Mouse (Mus musculus) embryonic facial prominence, embryonic 14.5 days (tissue): ENCODE data around the gene Trim31. TPM values are rescaled to one million over a fixed set of nuclear protein-coding genes. Genes with fewer than 3 reads are reported as not detected.
A peak's percentile ranks its signal among the peaks of the same experiment; 100 is the strongest.

Experiments used
- ATAC-seq: fragments of 200-750 bp; cut with Nextera tagmentation; 2 replicates; pipeline ENCODE4 v1.8.0; 2017; ENCODE audit warnings: low read depth, moderate number of reproducible peaks, moderate TSS enrichment
- DNase-seq: peaks from one replicate; pipeline ENCODE4 v3.0.0-alpha.2; 2015; ENCODE audit warnings: low spot score
- H3K27ac ChIP-seq: fragments of 300-500 bp; sonication (generic); replicated peaks from 2 replicates; pipeline ENCODE4 v1.5.1; 2014; ENCODE audit warnings: low read depth, mild to moderate bottlenecking, low read length, moderate library complexity
- H3K27me3 ChIP-seq: fragments of 300-500 bp; sonication (generic); replicated peaks from 2 replicates; pipeline ENCODE4 v1.6.1; 2014; ENCODE audit warnings: low read length; ENCODE audit not compliant: control insufficient read depth, insufficient read depth
- H3K36me3 ChIP-seq: fragments of 300-500 bp; sonication (generic); 2 replicates; pipeline ENCODE4 v1.6.1; 2014; ENCODE audit warnings: low read length, mixed read lengths; ENCODE audit not compliant: control insufficient read depth, insufficient read depth
- H3K4me1 ChIP-seq: fragments of 300-500 bp; sonication (generic); 2 replicates; pipeline ENCODE4 v1.6.1; 2014; ENCODE audit warnings: antibody characterized with exemption, low read length; ENCODE audit not compliant: control insufficient read depth, insufficient read depth
- H3K4me2 ChIP-seq: fragments of 300-500 bp; sonication (generic); 2 replicates; pipeline ENCODE4 v1.6.1; 2014; ENCODE audit warnings: low read depth, mild to moderate bottlenecking, low read length, moderate library complexity, mixed read lengths
- H3K4me3 ChIP-seq: fragments of 300-500 bp; sonication (generic); 2 replicates; pipeline ENCODE4 v1.5.1; 2014; ENCODE audit warnings: low read depth, mild to moderate bottlenecking, low read length
- H3K9ac ChIP-seq: fragments of 300-500 bp; sonication (generic); 2 replicates; pipeline ENCODE4 v1.6.1; 2014; ENCODE audit warnings: low read depth, mild to moderate bottlenecking, low read length, moderate library complexity, mixed read lengths
- H3K9me3 ChIP-seq: fragments of 300-500 bp; sonication (generic); 2 replicates; pipeline ENCODE4 v1.6.1; 2016; ENCODE audit warnings: low read length; ENCODE audit not compliant: control insufficient read depth
- WGBS: fragments of 180-500 bp; shearing (Covaris S2); extraction: QIAGEN DNeasy Blood & Tissue Kit; methylation state at CpG from one replicate; pipeline ENCODE4 v1.1.7; 2014; 5-methylcytosine and 5-hydroxymethylcytosine counted together
- polyA plus RNA-seq: library from polyadenylated mRNA; unstranded; fragments of >200 nt; fragmentation: Nextera tagmentation; extraction: Ambion mirVana; gene quantifications from 2 replicates; pipeline ENCODE4 v1.2.1, GENCODE M21; 2014

Gene Trim31
- polyA plus RNA-seq, 1 experiment from 2014 or later: not detected

GRCm38 (mm10) chr17:36927496-36928120 is 29.7 kb downstream of the Trim31 start:
- Histone ChIP-seq H3K4me2 (no peak overlapping the region), H3K27me3 (no peaks in the 10 kb centered on the region), H3K27ac (no peak overlapping the region), H3K36me3 (no peaks in the 10 kb centered on the region), H3K9me3 (no peaks in the 10 kb centered on the region), H3K9ac (no peak overlapping the region), H3K4me1 (no peaks in the 10 kb centered on the region), H3K4me3 (no peak overlapping the region)
- 46% methylated on average over 10 of the region's 10 CpGs for WGBS
- ATAC-seq (no peak), DNase-seq (no peak)

DNA sequence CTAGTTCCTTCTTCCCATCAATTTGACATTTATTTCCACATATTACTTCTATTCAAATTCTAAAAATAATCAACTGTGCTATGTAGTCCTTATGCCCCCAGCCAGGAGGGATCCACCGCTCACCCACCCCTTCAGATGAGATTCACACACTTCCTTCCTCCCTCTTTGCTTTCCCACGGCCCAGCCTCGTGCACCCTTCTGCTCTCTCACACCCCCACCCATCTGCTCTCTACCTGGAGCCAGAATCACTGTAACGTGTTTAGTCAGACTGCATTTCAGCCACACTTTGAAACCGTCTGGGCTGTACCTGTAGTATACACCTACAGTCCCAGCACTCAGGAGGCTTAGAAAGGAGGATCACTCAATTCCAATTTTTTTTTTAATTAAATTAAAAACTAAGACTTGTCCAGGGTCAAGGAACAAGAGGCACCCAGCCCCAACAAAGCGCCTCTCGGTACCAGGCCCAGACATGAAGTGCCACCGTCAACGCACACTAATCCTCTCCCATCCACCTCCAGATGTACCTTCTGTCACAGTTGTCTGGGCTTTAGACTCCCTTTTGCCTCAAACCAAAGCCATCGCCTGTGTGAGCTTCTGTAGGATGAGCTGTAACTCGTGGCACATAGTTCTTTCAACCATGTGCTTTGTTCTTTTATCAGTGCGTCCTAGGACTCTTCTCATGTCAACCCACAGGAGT is 31.5 kb downstream of the Trim31 start:
- Histone ChIP-seq H3K4me1 (no peaks in the 10 kb centered on the region), H3K9ac (no peak overlapping the region), H3K9me3 (no peaks in the 10 kb centered on the region), H3K4me3 (no peak overlapping the region), H3K27ac (no peak overlapping the region), H3K36me3 (no peaks in the 10 kb centered on the region), H3K27me3 (no peaks in the 10 kb centered on the region), H3K4me2 (no peak overlapping the region)
- ATAC-seq: no peak
- 72% methylated on average over 12 of the region's 12 CpGs for WGBS
- no peak for DNase-seq

- no peak overlapping the region for H3K9ac ChIP-seq
- H3K27me3 ChIP-seq: no peaks in the 10 kb centered on the region
- no peak overlapping the region for H3K4me2 ChIP-seq
- no peaks in the 10 kb centered on the region for H3K9me3 ChIP-seq
- no peak for ATAC-seq
- no peak overlapping the region for H3K27ac ChIP-seq
- no peak overlapping the region for H3K4me3 ChIP-seq
- no peaks in the 10 kb centered on the region for H3K4me1 ChIP-seq
- WGBS: 77% methylated on average over 6 of the region's 6 CpGs
- no peaks in the 10 kb centered on the region for H3K36me3 ChIP-seq
- DNase-seq: no peak
These were observed 32.3 kb downstream of the Trim31 start for GRCm38 (mm10) chr17:36930233-36930632.

DNA sequence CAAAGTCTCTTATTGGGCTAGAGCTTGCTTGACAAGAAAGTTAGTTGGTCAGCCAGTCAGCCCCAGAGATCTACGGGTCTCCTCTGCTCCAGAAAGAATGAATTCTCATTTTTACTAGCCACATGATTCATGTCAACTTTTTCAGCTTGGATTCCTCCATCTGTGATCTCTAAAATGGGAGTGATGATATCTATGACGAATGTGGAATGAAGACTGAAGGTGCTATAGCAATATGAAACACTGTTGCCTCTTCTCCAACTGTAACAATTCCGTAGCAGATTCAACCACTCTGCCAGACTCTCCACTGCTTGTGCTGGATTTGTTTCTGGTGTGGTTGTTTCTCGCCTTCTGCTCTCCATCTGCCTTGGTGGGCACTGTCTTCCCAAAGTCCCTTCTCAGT is 33.2 kb downstream of the Trim31 start:
- no peak overlapping the region for H3K9ac ChIP-seq
- H3K4me2 ChIP-seq: no peak overlapping the region
- no peaks in the 10 kb centered on the region for H3K36me3 ChIP-seq
- H3K27me3 ChIP-seq: no peaks in the 10 kb centered on the region
- no peak overlapping the region for H3K27ac ChIP-seq
- no peak for ATAC-seq
- no peak for DNase-seq
- H3K9me3 ChIP-seq: no peaks in the 10 kb centered on the region
- no peaks in the 10 kb centered on the region for H3K4me1 ChIP-seq
- WGBS: 79% methylated on average over 4 of the region's 4 CpGs
- H3K4me3 ChIP-seq: no peak overlapping the region

GRCm38 (mm10) chr17:36931806-36932205 is 33.9 kb downstream of the Trim31 start:
- H3K9ac ChIP-seq: no peak overlapping the region
- H3K27ac ChIP-seq: no peak overlapping the region
- no peak for ATAC-seq
- no peaks in the 10 kb centered on the region for H3K36me3 ChIP-seq
- H3K4me2 ChIP-seq: no peak overlapping the region
- no peaks in the 10 kb centered on the region for H3K27me3 ChIP-seq
- H3K9me3 ChIP-seq: no peaks in the 10 kb centered on the region
- no peaks in the 10 kb centered on the region for H3K4me1 ChIP-seq
- no peak overlapping the region for H3K4me3 ChIP-seq
- DNase-seq: no peak
- 67% methylated on average over 2 of the region's 2 CpGs for WGBS

GRCm38 (mm10) chr17:36938056-36938455 is 40.1 kb downstream of the Trim31 start:
- no peaks in the 10 kb centered on the region for H3K9me3 ChIP-seq
- H3K9ac ChIP-seq: no peak overlapping the region
- no peak overlapping the region for H3K4me2 ChIP-seq
- H3K27me3 ChIP-seq: peaks cover 33% of the 10 kb centered on the region
- no peak overlapping the region for H3K27ac ChIP-seq
- H3K36me3 ChIP-seq: no peaks in the 10 kb centered on the region
- H3K4me3 ChIP-seq: no peak overlapping the region
- WGBS: 79% methylated on average over 2 of the region's 2 CpGs
- H3K4me1 ChIP-seq: no peaks in the 10 kb centered on the region
- DNase-seq: no peak
- ATAC-seq: no peak

- Histone ChIP-seq H3K27me3 (peaks cover 70% of the 10 kb centered on the region), H3K9me3 (no peaks in the 10 kb centered on the region), H3K4me2 (peak overlapping the region; percentile 70), H3K4me3 (peak overlapping the region; percentile 45), H3K9ac (no peak overlapping the region), H3K36me3 (no peaks in the 10 kb centered on the region), H3K27ac (no peak overlapping the region), H3K4me1 (peaks cover 1% of the 10 kb centered on the region; the same call in 1 of the 2 replicates)
- 38% methylated on average over 7 of the region's 10 CpGs for WGBS
- DNase-seq: peak; percentile 62
- peak; percentile 45 for ATAC-seq
These were observed 44.5 kb downstream of the Trim31 start for GRCm38 (mm10) chr17:36942391-36942790.

DNA sequence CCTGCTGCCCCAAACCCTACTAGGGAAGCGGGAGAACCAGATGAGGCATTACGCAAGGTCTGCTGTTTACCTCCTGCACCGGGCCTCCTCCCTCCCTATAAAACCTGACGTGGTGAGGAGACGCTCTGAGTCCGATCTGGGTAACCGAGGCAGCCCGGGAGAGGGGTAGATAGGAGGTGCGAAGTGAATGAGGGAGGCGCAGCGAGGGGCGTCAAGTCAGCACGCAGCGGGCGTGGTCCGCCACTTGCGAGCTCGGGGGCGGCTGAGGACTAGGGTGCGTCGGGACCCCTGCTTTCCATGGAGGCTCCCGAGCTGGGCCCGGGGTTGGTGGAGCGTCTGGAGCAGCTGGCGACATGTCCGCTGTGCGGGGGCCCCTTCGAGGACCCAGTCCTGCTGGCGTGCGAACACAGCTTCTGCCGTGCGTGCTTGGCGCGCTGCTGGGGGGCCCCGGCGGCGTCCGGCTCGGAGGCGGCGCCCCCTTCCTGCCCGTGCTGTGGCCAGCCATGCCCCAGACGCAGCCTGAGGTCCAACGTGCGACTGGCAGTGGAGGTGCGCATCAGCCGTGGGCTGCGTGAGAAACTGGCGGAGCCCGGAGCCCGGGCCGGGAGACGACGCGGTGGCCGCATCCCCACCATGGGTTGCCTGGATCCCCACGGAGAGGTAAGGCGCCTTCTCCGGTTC is 45.0 kb downstream of the Trim31 start, which contains the start of gene Rnf39:
Gene Rnf39 (plus strand): TSS at position 128 of the 681 bp plus-strand sequence.
- Histone ChIP-seq H3K9me3 (no peaks in the 10 kb centered on the region), H3K4me2 (peak within 1 kb of the TSS; percentile 70), H3K4me3 (peak within 1 kb of the TSS; percentile 45), H3K27me3 (peaks cover 70% of the 10 kb centered on the region), H3K27ac (no peak within 1 kb of the TSS), H3K4me1 (peaks cover 6% of the 10 kb centered on the region; the same call in 1 of the 2 replicates), H3K36me3 (no peaks in the 10 kb centered on the region), H3K9ac (peak within 1 kb of the TSS; percentile 49)
- WGBS: 3% methylated on average over 42 of the region's 59 CpGs
- DNase-seq: no peak
- ATAC-seq: no peak; the same call in 1 of the 2 replicates
